Comparison of ENCODE assay signal across 10 mouse cellular contexts in the genomic region with DNA sequence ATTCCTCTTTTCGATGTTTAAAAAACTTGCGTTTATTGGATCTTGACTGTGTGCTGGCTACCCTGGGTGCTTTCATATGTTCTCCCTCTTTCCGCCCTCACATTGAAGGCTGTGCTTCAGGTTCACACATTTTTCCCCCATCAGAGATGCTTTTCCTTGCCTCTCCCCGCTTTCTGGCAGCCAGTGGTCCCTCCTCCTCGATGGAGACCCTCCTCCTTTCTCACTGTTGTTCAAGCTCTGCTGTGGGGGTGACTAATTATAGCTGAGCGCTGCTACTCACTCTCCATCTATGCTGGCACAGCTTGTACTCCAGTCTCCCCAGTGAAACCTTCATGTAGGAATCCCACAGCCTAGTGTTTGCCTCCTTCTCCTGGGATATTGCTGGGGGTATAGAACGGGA. TPM values are rescaled to one million over a fixed set of nuclear protein-coding genes. Genes with fewer than 3 reads are reported as not detected.
DNase-seq lines count a peak whose midpoint lies in the region; ATAC-seq and TF ChIP-seq lines count a peak whose summit lies in the region.
"Had no signal": no experiment of that assay in that cellular context is flagged by ENCODE, and none has a peak within 500 bp of the region (broad histone marks: within the 10 kb centered on the region; RNA-seq: fewer than 3 reads in every experiment).

No protein-coding gene starts in this region.

- peaks cover 10% of the 10 kb centered on the region for H3K4me1 ChIP-seq in lung, embryonic 14.5 days (ENCODE audit: insufficient read depth)
- peaks cover 4% of the 10 kb centered on the region; the same call in 1 of the 2 replicates for H3K4me1 ChIP-seq in hindbrain, embryonic 11.5 days (replicated peaks; ENCODE audit: control insufficient read depth, insufficient read depth, low read length)
- H3K4me1 ChIP-seq in midbrain, postnatal 0 days (ENCODE audit: insufficient read depth, low read length), result peaks cover 6% of the 10 kb centered on the region; the same call in 1 of the 2 replicates

- H3K9ac ChIP-seq in lung, embryonic 14.5 days, result peak overlapping the region; percentile 75
- no peak overlapping the region for H3K9ac ChIP-seq in hindbrain, embryonic 11.5 days (ENCODE audit: low read depth, low read length)
- peak overlapping the region; percentile 77; the same call in 1 of the 2 replicates for H3K9ac ChIP-seq in midbrain, postnatal 0 days (replicated peaks; ENCODE audit: low read length, poor library complexity, severe bottlenecking)

- H3K27me3 ChIP-seq in lung, embryonic 14.5 days (ENCODE audit: insufficient read depth, low read length), result peaks cover 4% of the 10 kb centered on the region; the same call in 1 of the 2 replicates
- H3K27me3 ChIP-seq in hindbrain, embryonic 11.5 days (ENCODE audit: control insufficient read depth, insufficient read depth, low read length), result no peaks in the 10 kb centered on the region
- H3K27me3 ChIP-seq in midbrain, postnatal 0 days (ENCODE audit: insufficient read depth, low read length), result no peaks in the 10 kb centered on the region

- H3K9me3 ChIP-seq in lung, embryonic 14.5 days (ENCODE audit: low read depth, low read length), result no peaks in the 10 kb centered on the region
- no peaks in the 10 kb centered on the region for H3K9me3 ChIP-seq in hindbrain, embryonic 11.5 days (ENCODE audit: control insufficient read depth, low read length)
- no peaks in the 10 kb centered on the region for H3K9me3 ChIP-seq in midbrain, postnatal 0 days (ENCODE audit: low read length)

- ATAC-seq in lung, embryonic 14.5 days (ENCODE audit: insufficient read depth), result no peak
- ATAC-seq in hindbrain, embryonic 11.5 days (ENCODE audit: low FRiP score), result no peak
- ATAC-seq in midbrain, postnatal 0 days (ENCODE audit: low FRiP score), result no peak

- peaks cover 12% of the 10 kb centered on the region; the same call in 1 of the 2 replicates for H3K36me3 ChIP-seq in lung, embryonic 14.5 days (ENCODE audit: insufficient read depth)
- H3K36me3 ChIP-seq in hindbrain, embryonic 11.5 days (ENCODE audit: control insufficient read depth, insufficient read depth, low read length), result no peaks in the 10 kb centered on the region
- H3K36me3 ChIP-seq in midbrain, postnatal 0 days (ENCODE audit: insufficient read depth, low read length), result peaks cover 3% of the 10 kb centered on the region

- WGBS in lung, embryonic 14.5 days, result 33% methylated on average over 7 of the region's 7 CpGs
- WGBS in hindbrain, embryonic 11.5 days, result 49% methylated on average over 7 of the region's 7 CpGs
- 25% methylated on average over 7 of the region's 7 CpGs for WGBS in midbrain, postnatal 0 days

- no peak for TF ChIP-seq CTCF in lung, embryonic 14.5 days (IDR thresholded peaks at IDR 0.05; ENCODE audit: low read depth)
- no peak for TF ChIP-seq CTCF in midbrain, postnatal 0 days (IDR thresholded peaks at IDR 0.05)

- peak; percentile 41 for DNase-seq in embryo, embryonic 10 days (ENCODE audit: low spot score)
- no peak for DNase-seq in embryo, embryonic 9.5 days (ENCODE audit: extremely low spot score)
- DNase-seq in lung, embryonic 14.5 days, result peak; percentile 31
- DNase-seq in lung, postnatal 10 days, result no peak
- DNase-seq in hindbrain, embryonic 11.5 days (ENCODE audit: low spot score), result peak; percentile 27
- DNase-seq in midbrain, postnatal 0 days (ENCODE audit: low spot score), result peak; percentile 7
- DNase-seq in c-Kit-positive CD71-positive TER-119-positive erythroid progenitor cells, embryonic 14.5 days (ENCODE audit: low spot score), result no peak
- no peak for DNase-seq in cerebellum, postnatal 4 days (ENCODE audit: low spot score in 2 of 2)
- DNase-seq: adrenal gland, postnatal 10 days had no signal

- H3K27ac ChIP-seq in lung, embryonic 14.5 days (ENCODE audit: low read depth), result no peak overlapping the region; the same call in 1 of the 2 replicates
- H3K27ac ChIP-seq in hindbrain, embryonic 11.5 days (ENCODE audit: low read depth, low read length), result no peak overlapping the region
- H3K27ac ChIP-seq in midbrain, postnatal 0 days (ENCODE audit: low read depth, low read length), result peak overlapping the region; percentile 28; the same call in 1 of the 2 replicates

- H3K4me2 ChIP-seq in lung, embryonic 14.5 days, result peak overlapping the region; percentile 90
- peak overlapping the region; percentile 98 for H3K4me2 ChIP-seq in hindbrain, embryonic 11.5 days (replicated peaks; ENCODE audit: low read depth, low read length)
- peak overlapping the region; percentile 96 for H3K4me2 ChIP-seq in midbrain, postnatal 0 days (ENCODE audit: low read depth, low read length, poor library complexity, severe bottlenecking)

- peak overlapping the region; percentile 84 for H3K4me3 ChIP-seq in lung, embryonic 14.5 days (ENCODE audit: low read depth, low read length)
- no peak overlapping the region for H3K4me3 ChIP-seq in hindbrain, embryonic 11.5 days (ENCODE audit: low read depth, low read length)
- H3K4me3 ChIP-seq in midbrain, postnatal 0 days (ENCODE audit: low read depth, low read length), result peak overlapping the region; percentile 73

RNA-seq across cellular contexts. Expression of gene Slc9a5, which starts 1.5 kb away (rescaled TPM):
- polyA plus RNA-seq in lung, embryonic 14.5 days (2014; fragmentation: Nextera tagmentation; extraction: Ambion mirVana), result 9.9 and 10.9 TPM in 2 replicates
- polyA plus RNA-seq in hindbrain, embryonic 11.5 days (2014; fragmentation: Nextera tagmentation; extraction: Ambion mirVana), result 3.9 and 4.5 TPM in 2 replicates
- total RNA-seq in midbrain, postnatal 0 days (2014; rRNA removed), result 28.3 and 28.4 TPM in 2 replicates
- 12.8 and 14.4 TPM in 2 replicates for polyA plus RNA-seq in midbrain, postnatal 0 days (2015; fragmentation: Nextera tagmentation; extraction: Ambion mirVana)

RNA-seq across cellular contexts. Expression of gene Fhod1, which starts 2.4 kb away (rescaled TPM):
- 15.8 and 18.8 TPM in 2 replicates for polyA plus RNA-seq in lung, embryonic 14.5 days (2014; fragmentation: Nextera tagmentation; extraction: Ambion mirVana)
- 1.8 and 3.6 TPM in 2 replicates for polyA plus RNA-seq in hindbrain, embryonic 11.5 days (2014; fragmentation: Nextera tagmentation; extraction: Ambion mirVana)
- 3.8 and 4.4 TPM in 2 replicates for total RNA-seq in midbrain, postnatal 0 days (2014; rRNA removed)
- polyA plus RNA-seq in midbrain, postnatal 0 days (2015; fragmentation: Nextera tagmentation; extraction: Ambion mirVana), result 0.48 and 0.56 TPM in 2 replicates

RNA-seq across cellular contexts. Expression of gene Plekhg4, which starts 22.9 kb away (rescaled TPM):
- polyA plus RNA-seq in lung, embryonic 14.5 days (2014; fragmentation: Nextera tagmentation; extraction: Ambion mirVana), result 1.8 and 1.9 TPM in 2 replicates
- 0.26 and 0.73 TPM in 2 replicates for polyA plus RNA-seq in hindbrain, embryonic 11.5 days (2014; fragmentation: Nextera tagmentation; extraction: Ambion mirVana)
- 6.3 and 8.7 TPM in 2 replicates for total RNA-seq in midbrain, postnatal 0 days (2014; rRNA removed)
- 1.7 and 2.5 TPM in 2 replicates for polyA plus RNA-seq in midbrain, postnatal 0 days (2015; fragmentation: Nextera tagmentation; extraction: Ambion mirVana)
- total RNA-seq: neutrophil, adult 5-6 weeks had no signal

RNA-seq across cellular contexts. Expression of gene Tmem208, which starts 24.0 kb away (rescaled TPM):
- 108 and 115 TPM in 2 replicates for polyA plus RNA-seq in lung, embryonic 14.5 days (2014; fragmentation: Nextera tagmentation; extraction: Ambion mirVana)
- 102 and 105 TPM in 2 replicates for polyA plus RNA-seq in hindbrain, embryonic 11.5 days (2014; fragmentation: Nextera tagmentation; extraction: Ambion mirVana)
- total RNA-seq in midbrain, postnatal 0 days (2014; rRNA removed), result 81.3 and 88.4 TPM in 2 replicates
- 129 and 152 TPM in 2 replicates for polyA plus RNA-seq in midbrain, postnatal 0 days (2015; fragmentation: Nextera tagmentation; extraction: Ambion mirVana)

RNA-seq across cellular contexts. Expression of gene Lrrc29, which starts 24.1 kb away (rescaled TPM):
- polyA plus RNA-seq in lung, embryonic 14.5 days (2014; fragmentation: Nextera tagmentation; extraction: Ambion mirVana), result 2.7 and 3.1 TPM in 2 replicates
- 0.98 and 1.2 TPM in 2 replicates for polyA plus RNA-seq in hindbrain, embryonic 11.5 days (2014; fragmentation: Nextera tagmentation; extraction: Ambion mirVana)
- total RNA-seq in midbrain, postnatal 0 days (2014; rRNA removed), result 2.5 and 4.5 TPM in 2 replicates
- 2.1 and 2.4 TPM in 2 replicates for polyA plus RNA-seq in midbrain, postnatal 0 days (2015; fragmentation: Nextera tagmentation; extraction: Ambion mirVana)

Comparison
In these comparisons a context has a peak if more than half of its experiments do, and no peak if none do; other contexts are left out.
1. DNase-seq: peak in embryo, embryonic 10 days (single experiment), lung, embryonic 14.5 days (single experiment), hindbrain, embryonic 11.5 days (single experiment) and midbrain, postnatal 0 days (single experiment); none in embryo, embryonic 9.5 days (single experiment), lung, postnatal 10 days (single experiment), c-Kit-positive CD71-positive TER-119-positive erythroid progenitor cells, embryonic 14.5 days (single experiment) and cerebellum, postnatal 4 days (0 of 2).
2. Peak in every context shown above with its lines, with median percentiles within 50 percentile points of each other: H3K4me2 ChIP-seq.